8 mouse cellular contexts compared by ENCODE assay signal in genomic region chr4:140283398-140283797, GRCm38 (mm10). TPM values are rescaled to one million over a fixed set of nuclear protein-coding genes. Genes with fewer than 3 reads are reported as not detected.
DNase-seq lines count a peak whose midpoint lies in the region; ATAC-seq lines count a peak whose summit lies in the region.

No protein-coding gene starts in this region.

- H3K36me3 ChIP-seq in liver, embryonic 12.5 days: no peaks in the 10 kb centered on the region
- H3K36me3 ChIP-seq in kidney, embryonic 16.5 days (ENCODE audit: insufficient read depth, low read length): no peaks in the 10 kb centered on the region
- H3K36me3 ChIP-seq in neural tube, embryonic 11.5 days (ENCODE audit: control insufficient read depth, insufficient read depth, low read length): no peaks in the 10 kb centered on the region

- DNase-seq in liver: peak; percentile 50
- DNase-seq in adrenal gland, adult 2 months: peak; percentile 38
- DNase-seq in neural tube, embryonic 11.5 days (ENCODE audit: low spot score): peak; percentile 62
- no peak for DNase-seq in left cerebral cortex, adult 18-20 months (ENCODE audit: low spot score in 2 of 2)
- DNase-seq in thymus, adult 18-20 months: no peak

- no peaks in the 10 kb centered on the region for H3K27me3 ChIP-seq in liver, embryonic 12.5 days (replicated peaks)
- no peaks in the 10 kb centered on the region for H3K27me3 ChIP-seq in kidney, embryonic 16.5 days (ENCODE audit: insufficient read depth, low read length)
- no peaks in the 10 kb centered on the region for H3K27me3 ChIP-seq in neural tube, embryonic 11.5 days (ENCODE audit: control insufficient read depth, insufficient read depth, low read length)

- no peak overlapping the region for H3K9ac ChIP-seq in liver, embryonic 12.5 days
- H3K9ac ChIP-seq in kidney, embryonic 16.5 days (replicated peaks; ENCODE audit: low read length): no peak overlapping the region
- no peak overlapping the region for H3K9ac ChIP-seq in neural tube, embryonic 11.5 days (ENCODE audit: low read length)

- no peak overlapping the region for H3K4me3 ChIP-seq in liver, embryonic 12.5 days
- H3K4me3 ChIP-seq in kidney, embryonic 16.5 days (ENCODE audit: low read length): no peak overlapping the region
- H3K4me3 ChIP-seq in neural tube, embryonic 11.5 days (ENCODE audit: low read depth, low read length): no peak overlapping the region

- peaks cover 21% of the 10 kb centered on the region for H3K9me3 ChIP-seq in liver, embryonic 12.5 days (replicated peaks)
- no peaks in the 10 kb centered on the region for H3K9me3 ChIP-seq in kidney, embryonic 16.5 days (ENCODE audit: low read length)
- H3K9me3 ChIP-seq in neural tube, embryonic 11.5 days (ENCODE audit: control insufficient read depth, low read length): no peaks in the 10 kb centered on the region

- H3K27ac ChIP-seq in liver, embryonic 12.5 days: no peak overlapping the region
- no peak overlapping the region for H3K27ac ChIP-seq in kidney, embryonic 16.5 days (ENCODE audit: low read length)
- no peak overlapping the region for H3K27ac ChIP-seq in neural tube, embryonic 11.5 days (ENCODE audit: low read depth, low read length)

- ATAC-seq in liver, embryonic 12.5 days: no peak
- peak; percentile 27; the same call in 1 of the 2 replicates for ATAC-seq in kidney, embryonic 16.5 days (ENCODE audit: low FRiP score, low TSS enrichment)
- ATAC-seq in neural tube, embryonic 11.5 days (ENCODE audit: insufficient read depth, low FRiP score, low TSS enrichment): no peak
- no peak for ATAC-seq in erythroblast, adult 5-6 weeks (replicated peaks; ENCODE audit: low FRiP score, poor library complexity, severe bottlenecking)

- 28% methylated on average over 2 of the region's 2 CpGs for WGBS in liver, embryonic 12.5 days (ENCODE audit: insufficient replicate concordance)
- 3% methylated on average over 2 of the region's 2 CpGs for WGBS in kidney, embryonic 16.5 days
- WGBS in neural tube, embryonic 11.5 days: 8% methylated on average over 2 of the region's 2 CpGs

- no peak overlapping the region for H3K4me2 ChIP-seq in liver, embryonic 12.5 days
- no peak overlapping the region for H3K4me2 ChIP-seq in kidney, embryonic 16.5 days (replicated peaks; ENCODE audit: low read depth, low read length)
- no peak overlapping the region for H3K4me2 ChIP-seq in neural tube, embryonic 11.5 days (ENCODE audit: low read depth)

- no peaks in the 10 kb centered on the region for H3K4me1 ChIP-seq in liver, embryonic 12.5 days
- no peaks in the 10 kb centered on the region for H3K4me1 ChIP-seq in kidney, embryonic 16.5 days (ENCODE audit: insufficient read depth, low read length)
- no peaks in the 10 kb centered on the region for H3K4me1 ChIP-seq in neural tube, embryonic 11.5 days (ENCODE audit: control insufficient read depth, insufficient read depth, low read length)

RNA-seq across cellular contexts. Expression of gene Igsf21, which starts 36.8 kb away (rescaled TPM):
- polyA plus RNA-seq in liver, embryonic 12.5 days (2016; fragmentation: Nextera tagmentation; extraction: Ambion mirVana): 0.08 and 0.10 TPM in 2 replicates
- 1 to 10 TPM; 4.5 to 6.9 TPM for total RNA-seq in adrenal gland, adult 2 months (2021)
- 1.3 and 2.3 TPM in 2 replicates for polyA plus RNA-seq in adrenal gland, adult 2 months (2012; rRNA removed)
- polyA plus RNA-seq in kidney, embryonic 16.5 days (2015; fragmentation: Nextera tagmentation; extraction: Ambion mirVana): 1.5 TPM in 2 replicates
- polyA plus RNA-seq in neural tube, embryonic 11.5 days (2014; fragmentation: Nextera tagmentation; extraction: Ambion mirVana): 12.4 and 12.9 TPM in 2 replicates
- 10 to 100 TPM; 55.4 to 72.1 TPM for total RNA-seq in left cerebral cortex, adult 18-20 months (2021)
- total RNA-seq in erythroblast, adult 5-6 weeks (2015; ENCODE audit: low replicate concordance): not detected in 2 replicates
- total RNA-seq in erythroblast, adult 5-6 weeks (2017; ENCODE audit: low replicate concordance): not detected in 2 replicates

Comparison
In these comparisons a context has a peak if more than half of its experiments do, and no peak if none do; other contexts are left out.
1. DNase-seq: peak in liver (single experiment), adrenal gland, adult 2 months (single experiment) and neural tube, embryonic 11.5 days (single experiment); none in left cerebral cortex, adult 18-20 months (0 of 2) and thymus, adult 18-20 months (0 of 2).